Mouse (Mus musculus) yolk sac, embryonic 10.5 days (tissue): Measurements from ENCODE around the gene Fam217b.

ENCODE experiments used
- DNase-seq: peaks from one replicate; pipeline ENCODE4 v3.0.0-alpha.2; 2017; ENCODE audit warnings: low spot score

Gene Fam217b

GRCm38 (mm10) chr2:178414261-178415149, at the start of gene Fam217b, which contains the start of gene Ppp1r3d:
TSS of gene Fam217b (plus strand) at chr2:178414524.
TSS of gene Ppp1r3d (minus strand) at chr2:178414472.
- DNase-seq: peak; percentile 64

- no peak for DNase-seq
These were observed 7.1 kb upstream of the Fam217b start, which contains the start of gene Sycp2 for GRCm38 (mm10) chr2:178407053-178407815. TSS of gene Sycp2 (minus strand) at chr2:178407685.

GRCm38 (mm10) chr2:178409024-178409423, 5.3 kb upstream of the Fam217b start:
- DNase-seq: no peak

DNA sequence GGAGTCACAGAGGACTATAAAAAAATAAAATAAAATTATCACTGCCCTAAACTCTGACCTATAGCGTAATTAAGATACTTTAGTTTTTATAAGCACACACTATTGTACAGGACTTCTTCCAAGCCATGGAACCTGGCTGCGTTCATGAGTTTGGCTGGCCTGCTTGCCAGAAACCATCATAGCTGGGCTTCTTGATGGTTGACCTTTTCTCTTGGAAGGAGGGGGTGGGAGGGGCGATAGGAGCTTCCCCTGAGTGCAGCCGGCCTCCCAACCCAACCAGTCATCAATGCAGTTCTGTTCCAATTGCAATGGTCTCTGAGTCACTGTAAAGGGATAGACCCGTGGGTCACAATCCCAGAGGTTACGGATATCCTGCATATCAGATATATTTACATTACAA, 4.0 kb upstream of the Fam217b start:
- no peak for DNase-seq

GRCm38 (mm10) chr2:178412598-178412997, 1.7 kb upstream of the Fam217b start:
- DNase-seq: no peak

DNA sequence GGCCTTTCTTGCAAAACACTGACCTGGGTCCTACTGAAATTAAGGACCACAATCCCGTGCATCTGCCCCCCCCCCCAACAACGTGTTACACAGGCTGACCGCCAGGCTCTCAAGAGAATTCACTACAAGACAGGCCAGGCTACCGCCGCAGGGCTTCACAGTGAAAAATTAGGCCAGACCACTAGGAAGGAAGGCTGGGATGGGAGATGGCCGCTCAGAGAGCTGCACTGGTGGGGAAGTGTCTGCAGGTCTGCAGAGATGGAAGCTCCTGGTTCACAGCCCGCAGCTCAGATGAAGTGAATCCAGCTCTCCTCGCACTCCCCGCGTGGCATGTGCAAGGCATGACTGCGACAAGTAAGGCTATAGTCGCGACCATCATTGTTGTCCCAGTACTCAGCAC, 1.2 kb upstream of the Fam217b start:
- no peak for DNase-seq

DNA sequence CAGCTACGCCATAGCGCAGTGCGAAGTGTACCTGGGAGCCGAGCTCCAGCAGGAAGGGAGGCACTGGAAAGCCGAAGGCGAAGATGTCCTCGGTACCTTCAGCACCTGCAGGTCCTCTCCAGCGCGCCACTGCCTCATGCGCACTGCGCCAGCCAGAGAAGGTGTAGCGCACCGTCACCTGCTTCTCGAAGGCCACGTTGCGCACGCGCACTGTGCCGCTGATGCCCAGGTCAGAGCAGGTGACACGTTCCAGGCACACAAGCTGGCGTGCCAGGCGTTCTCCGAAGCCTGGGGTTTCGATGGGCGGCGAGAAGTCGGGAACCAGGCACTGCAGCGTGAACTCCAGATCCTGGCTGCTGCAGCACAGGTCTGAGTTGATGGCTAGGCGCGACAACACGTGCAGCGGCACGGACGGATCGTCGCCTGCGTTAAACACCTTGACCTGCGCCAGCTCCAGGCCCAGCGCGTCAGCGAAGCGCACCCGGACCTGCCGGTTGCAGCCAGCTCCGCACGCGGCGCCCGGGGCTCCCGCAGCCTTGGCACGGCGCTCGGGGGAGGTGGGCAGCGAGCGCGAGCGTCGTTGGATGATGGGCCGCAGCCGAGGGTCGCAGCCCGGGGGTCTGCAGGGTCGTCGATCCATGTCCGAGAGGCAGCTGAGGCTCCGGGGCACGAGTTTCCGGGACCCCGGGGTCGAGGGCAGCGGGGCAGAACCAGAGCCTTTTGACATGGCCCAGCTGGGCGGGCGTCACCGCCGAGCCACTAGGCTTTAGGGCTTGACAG, 653 bp upstream of the Fam217b start:
- DNase-seq: peak; percentile 9

DNA sequence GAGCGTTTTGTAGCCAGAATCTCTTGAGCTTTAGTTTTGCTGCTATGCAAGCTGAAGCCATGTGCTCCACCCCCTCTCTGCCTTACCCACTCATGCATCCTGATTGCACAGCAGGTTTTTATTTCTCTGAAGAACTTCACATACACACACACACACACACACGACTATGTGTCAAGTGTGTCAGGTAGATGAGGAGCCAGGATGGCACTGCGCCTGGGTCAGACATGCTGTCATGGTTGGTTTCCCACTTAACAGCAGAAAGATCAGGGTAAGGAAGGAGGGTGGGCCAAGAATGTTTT, 775 bp downstream of the Fam217b start:
- DNase-seq: no peak

- DNase-seq: peak; percentile 0
These were observed 2.1 kb downstream of the Fam217b start for GRCm38 (mm10) chr2:178416427-178416826.

DNA sequence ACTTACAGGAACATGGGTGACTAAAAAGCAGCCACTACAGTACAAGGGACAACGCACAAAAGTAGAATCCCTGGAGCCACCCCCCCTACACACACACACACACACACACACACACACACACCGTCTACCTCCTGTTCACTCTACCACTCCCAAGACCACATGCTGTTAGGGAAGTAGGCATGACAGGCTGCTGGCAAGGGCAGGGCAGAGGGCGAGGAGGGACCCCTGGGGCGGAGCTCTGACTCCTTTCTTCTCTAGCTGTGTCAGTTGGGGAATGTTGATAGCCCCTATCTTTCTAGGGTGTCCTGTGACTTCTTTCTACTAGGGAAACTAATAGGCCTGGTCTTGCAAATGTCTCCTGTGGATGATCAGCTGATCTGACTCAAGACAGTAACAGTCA, 2.6 kb downstream of the Fam217b start:
- peak; percentile 0 for DNase-seq

DNA sequence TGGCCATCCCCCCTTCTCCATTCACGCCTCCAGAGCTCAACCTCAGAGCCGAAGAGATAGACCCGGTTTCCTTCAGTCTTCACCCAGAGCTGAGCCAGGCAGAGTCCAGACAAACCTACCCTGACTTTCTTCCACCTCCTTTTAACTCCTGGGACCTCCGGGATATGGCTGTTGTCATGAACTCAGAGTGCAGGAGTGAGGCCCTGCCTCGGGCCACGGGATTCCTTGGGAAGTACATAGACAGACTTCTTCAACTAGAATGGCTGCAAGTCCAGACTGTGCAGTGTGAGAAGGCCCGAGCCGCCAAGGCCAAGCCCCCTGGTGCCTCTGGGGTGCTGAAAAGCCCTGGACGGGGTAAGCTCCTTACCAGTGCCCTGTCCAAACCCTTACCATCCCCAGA, 6.3 kb downstream of the Fam217b start:
- no peak for DNase-seq

GRCm38 (mm10) chr2:178421603-178422002, 7.3 kb downstream of the Fam217b start:
- no peak for DNase-seq

GRCm38 (mm10) chr2:178422186-178422585, 7.9 kb downstream of the Fam217b start:
- peak; percentile 26 for DNase-seq

- no peak for DNase-seq
These were observed 8.9 kb downstream of the Fam217b start for GRCm38 (mm10) chr2:178423223-178423622.

GRCm38 (mm10) chr2:178426229-178426628, 11.9 kb downstream of the Fam217b start:
- DNase-seq: no peak

GRCm38 (mm10) chr2:178427181-178427580, 12.9 kb downstream of the Fam217b start:
- no peak for DNase-seq

GRCm38 (mm10) chr2:178428183-178428582, 13.9 kb downstream of the Fam217b start:
- DNase-seq: no peak

GRCm38 (mm10) chr2:178428676-178429075, 14.4 kb downstream of the Fam217b start:
- DNase-seq: no peak

DNA sequence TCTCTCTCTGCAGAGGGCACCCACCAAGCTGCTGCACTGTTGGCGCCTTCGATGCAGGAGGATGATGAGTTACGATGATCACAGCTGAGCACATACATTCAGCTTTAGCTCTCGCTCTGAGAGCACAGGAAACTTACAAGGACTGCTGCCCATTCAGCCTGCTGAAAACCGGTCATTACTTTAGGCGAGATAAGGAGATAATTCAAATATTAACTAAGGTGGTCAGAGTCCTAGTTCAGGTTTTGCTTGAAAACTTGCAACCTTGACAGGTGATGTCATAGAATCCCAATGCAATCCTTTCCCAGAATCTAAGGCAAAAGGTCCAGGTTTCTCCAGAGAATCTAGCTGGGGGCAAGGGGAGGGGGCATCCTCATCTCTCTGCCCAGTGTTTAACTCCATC, 15.1 kb downstream of the Fam217b start:
- no peak for DNase-seq

DNA sequence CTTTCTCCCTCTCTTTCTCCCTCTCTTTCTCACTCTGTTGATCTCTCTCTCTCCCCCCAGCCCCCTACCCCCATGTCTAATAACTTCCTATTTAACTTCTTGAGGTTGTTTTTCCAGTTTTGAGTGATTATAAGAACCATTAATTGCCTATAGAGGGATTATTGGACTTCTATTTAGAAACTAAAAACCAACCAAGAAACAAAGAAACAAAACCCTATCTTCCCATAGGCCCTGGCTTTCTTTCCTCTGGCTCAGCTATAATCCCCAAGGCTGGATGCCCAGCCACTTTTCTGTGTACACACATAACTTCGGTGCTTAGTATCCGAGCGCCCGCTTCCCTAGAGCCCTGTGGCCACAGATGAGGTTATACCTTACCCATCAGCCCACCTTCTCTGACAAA, 15.9 kb downstream of the Fam217b start, which contains the start of gene Cdh26:
TSS of gene Cdh26 (plus strand) at position 301 of the 400 bp plus-strand sequence.
- DNase-seq: no peak

- DNase-seq: no peak
These were observed 19.2 kb downstream of the Fam217b start for GRCm38 (mm10) chr2:178433495-178433894.

DNA sequence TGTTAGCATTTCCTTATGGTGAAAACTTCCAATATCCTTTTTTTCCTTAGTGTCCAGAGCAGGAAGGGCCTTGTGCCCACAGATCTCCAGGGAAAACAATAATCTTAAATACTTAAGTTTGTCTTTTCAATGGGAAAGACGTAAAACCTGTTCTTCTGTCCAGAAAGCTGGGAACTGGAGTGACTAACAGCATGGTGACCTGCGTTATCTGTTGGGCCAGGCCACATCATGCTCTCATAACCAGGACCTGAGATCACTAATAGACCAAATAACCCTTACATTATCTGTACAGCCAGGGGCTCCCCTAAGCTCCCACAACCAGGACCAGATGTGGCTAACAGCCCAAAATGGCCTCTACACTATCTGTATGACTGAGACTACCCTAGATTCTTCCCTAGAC, 19.6 kb downstream of the Fam217b start:
- no peak for DNase-seq
